Mouse (Mus musculus) megakaryocyte progenitor cell, adult 5-6 weeks (primary cell): ENCODE data around the gene Gm6460. TPM values are rescaled to one million over a fixed set of nuclear protein-coding genes. Genes with fewer than 3 reads are reported as not detected.
"Not testable (repeated sequence)": the region's sequence is repeated elsewhere in the genome, so short reads cannot be mapped to it uniquely, and the experiment has no call there.

ENCODE experiments used
- ATAC-seq: replicated peaks from 2 replicates; pipeline ENCODE4 v1.8.0; 2016; ENCODE audit warnings: mild to moderate bottlenecking, moderate TSS enrichment, inconsistent platforms; ENCODE audit not compliant: poor library complexity
- total RNA-seq, 2 experiments: library from RNA; stranded (forward) in 1 of 2; stranded (reverse) in 1 of 2; fragments of 157-497, 149-512 nt in 1 of 2; fragments of 200-1000 nt in 1 of 2; gene quantifications; 2 replicates each; pipeline versions ENCODE4 v1.2.3 to v1.2.4; 2015 to 2017

The Gm6460 gene
- total RNA-seq (2015) (not detected in 2 replicates), total RNA-seq (2017) (not detected in 2 replicates)

DNA sequence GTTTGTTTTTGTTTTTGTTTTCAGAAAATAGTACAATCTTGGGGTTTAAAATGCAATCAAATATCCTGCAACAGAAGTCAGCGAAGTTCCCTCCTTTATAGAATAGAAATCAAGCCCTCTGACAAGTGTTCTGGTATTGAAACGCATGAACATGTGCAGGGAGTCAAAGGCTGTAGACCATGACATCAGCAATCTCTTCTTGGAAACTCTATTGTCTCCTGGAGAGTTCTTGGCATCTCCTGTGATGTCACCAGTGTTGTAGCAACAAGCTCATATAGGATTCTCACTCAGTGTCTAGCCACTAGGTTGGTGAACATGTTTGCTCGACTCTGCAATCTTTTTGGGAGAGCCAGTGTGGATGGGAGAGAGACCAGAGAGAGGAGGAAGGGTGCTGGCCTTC, at the start of gene Gm6460:
Gene Gm6460 (plus strand): TSS at position 301 of the 400 bp plus-strand sequence.
- not testable (repeated sequence) for ATAC-seq

Other genes with a start within 250 kb of the Gm6460 start
- gene Gm8897, start 178.5 kb upstream of the Gm6460 start, total RNA-seq (2015), result not detected in 2 replicates
- gene Gm8897, start 178.5 kb upstream of the Gm6460 start, total RNA-seq (2017), result not detected in 2 replicates
- not detected in 2 replicates for gene Gm8906, start 92.2 kb upstream of the Gm6460 start, total RNA-seq (2015)
- not detected in 2 replicates for gene Gm8906, start 92.2 kb upstream of the Gm6460 start, total RNA-seq (2017)
- not detected in 2 replicates for gene Gm8922, start 87.0 kb downstream of the Gm6460 start, total RNA-seq (2015)
- not detected in 2 replicates for gene Gm8922, start 87.0 kb downstream of the Gm6460 start, total RNA-seq (2017)
- gene Gm8926, start 175.6 kb downstream of the Gm6460 start, total RNA-seq (2015), result not detected in 2 replicates
- gene Gm8926, start 175.6 kb downstream of the Gm6460 start, total RNA-seq (2017), result not detected in 2 replicates